In genomic region chr7:144572234-144572633, GRCm38 (mm10) we compare ENCODE assay signal across 22 mouse cellular contexts. TPM values are rescaled to one million over a fixed set of nuclear protein-coding genes. Genes with fewer than 3 reads are reported as not detected.
DNase-seq lines count a peak whose midpoint lies in the region; ATAC-seq lines count a peak whose summit lies in the region.
"Had no signal": no experiment of that assay in that cellular context is flagged by ENCODE, and none has a peak within 500 bp of the region (broad histone marks: within the 10 kb centered on the region; RNA-seq: fewer than 3 reads in every experiment).

No protein-coding gene starts in this region.

- no peak overlapping the region for H3K4me3 ChIP-seq in kidney, embryonic 14.5 days (ENCODE audit: low read length)
- H3K4me3 ChIP-seq in kidney, embryonic 15.5 days (replicated peaks) = no peak overlapping the region
- H3K4me3 ChIP-seq: embryonic facial prominence, embryonic 12.5 days; forebrain, embryonic 15.5 days; heart, embryonic 10.5 days; hindbrain, embryonic 12.5 days had no signal

- WGBS in kidney, embryonic 14.5 days = 73% methylated on average over 5 of the region's 5 CpGs
- 68% methylated on average over 5 of the region's 5 CpGs for WGBS in kidney, embryonic 15.5 days

- H3K27ac ChIP-seq in kidney, embryonic 14.5 days (ENCODE audit: low read depth, low read length) = no peak overlapping the region
- peak overlapping the region; percentile 54; the same call in 1 of the 2 replicates for H3K27ac ChIP-seq in kidney, embryonic 15.5 days
- H3K27ac ChIP-seq: embryonic facial prominence, embryonic 12.5 days; forebrain, embryonic 15.5 days; heart, embryonic 10.5 days; hindbrain, embryonic 12.5 days had no signal

- no peaks in the 10 kb centered on the region for H3K27me3 ChIP-seq in kidney, embryonic 14.5 days (ENCODE audit: control insufficient read depth, insufficient read depth, low read length)
- H3K27me3 ChIP-seq in kidney, embryonic 15.5 days = no peaks in the 10 kb centered on the region
- H3K27me3 ChIP-seq: embryonic facial prominence, embryonic 12.5 days; forebrain, embryonic 15.5 days; hindbrain, embryonic 12.5 days had no signal

- no peak for ATAC-seq in kidney, embryonic 14.5 days (ENCODE audit: low FRiP score, low TSS enrichment)
- 0 out of 2 replicates have a peak, but pooled peaks have one; percentile 67 for ATAC-seq in kidney, embryonic 15.5 days (replicated peaks; ENCODE audit: low FRiP score)
- ATAC-seq: CD4-positive, CD25-positive, alpha-beta regulatory T cell, adult 4 months; forebrain, embryonic 15.5 days had no signal

- no peaks in the 10 kb centered on the region for H3K36me3 ChIP-seq in kidney, embryonic 14.5 days (ENCODE audit: control insufficient read depth, insufficient read depth, low read length)
- H3K36me3 ChIP-seq in kidney, embryonic 15.5 days = no peaks in the 10 kb centered on the region
- H3K36me3 ChIP-seq: embryonic facial prominence, embryonic 12.5 days; forebrain, embryonic 15.5 days; heart, embryonic 10.5 days; hindbrain, embryonic 12.5 days had no signal

- no peaks in the 10 kb centered on the region for H3K4me1 ChIP-seq in kidney, embryonic 14.5 days (ENCODE audit: control insufficient read depth, insufficient read depth, low read length)
- no peaks in the 10 kb centered on the region for H3K4me1 ChIP-seq in kidney, embryonic 15.5 days
- H3K4me1 ChIP-seq: embryonic facial prominence, embryonic 12.5 days; forebrain, embryonic 15.5 days; heart, embryonic 10.5 days; hindbrain, embryonic 12.5 days had no signal

- no peak overlapping the region for H3K9ac ChIP-seq in kidney, embryonic 14.5 days (ENCODE audit: low read depth, low read length)
- H3K9ac ChIP-seq in kidney, embryonic 15.5 days = no peak overlapping the region
- H3K9ac ChIP-seq: embryonic facial prominence, embryonic 12.5 days; forebrain, embryonic 15.5 days; hindbrain, embryonic 12.5 days had no signal

- peak; percentile 88 for DNase-seq in kidney, adult 11 months
- peak; percentile 59 for DNase-seq in kidney, postnatal 14 days
- DNase-seq in heart, adult 9 months (ENCODE audit: low spot score in 2 of 2) = no peak
- no peak for DNase-seq in cerebellum, adult 9-11 months
- DNase-seq in left cerebral cortex, postnatal 14 days (ENCODE audit: low spot score in 2 of 2) = no peak
- DNase-seq: adrenal gland, postnatal 10 days; B cell, adult 2 months; cerebellum, adult 11 months; cerebellum, adult 8-10 months; cerebellum, postnatal 25 days; gastrocnemius, postnatal 36 days; heart, adult 11 months; heart, postnatal 10 days; heart, postnatal 4 days had no signal

- intact Hi-C loops in left cerebral cortex, postnatal 14 days (cut with DNase I) = no loop called here

- no peaks in the 10 kb centered on the region for H3K9me3 ChIP-seq in kidney, embryonic 14.5 days (ENCODE audit: control insufficient read depth, low read length)
- no peaks in the 10 kb centered on the region for H3K9me3 ChIP-seq in kidney, embryonic 15.5 days (replicated peaks)
- H3K9me3 ChIP-seq: embryonic facial prominence, embryonic 12.5 days; forebrain, embryonic 15.5 days; G1E; heart, embryonic 10.5 days; hindbrain, embryonic 12.5 days had no signal

- H3K4me2 ChIP-seq in kidney, embryonic 14.5 days (replicated peaks; ENCODE audit: low read depth, low read length) = no peak overlapping the region
- H3K4me2 ChIP-seq in kidney, embryonic 15.5 days = no peak overlapping the region
- H3K4me2 ChIP-seq: embryonic facial prominence, embryonic 12.5 days; forebrain, embryonic 15.5 days; hindbrain, embryonic 12.5 days had no signal

RNA-seq across cellular contexts. Expression of gene Fadd, which starts 10.0 kb away (rescaled TPM):
- 10.9 and 15.2 TPM in 2 replicates for polyA plus RNA-seq in kidney, embryonic 14.5 days (2014; fragmentation: Nextera tagmentation; extraction: Ambion mirVana)
- 12.7 and 13.7 TPM in 2 replicates for polyA plus RNA-seq in kidney, embryonic 15.5 days (2015; fragmentation: Nextera tagmentation; extraction: Ambion mirVana)
- total RNA-seq in left cerebral cortex, postnatal 14 days (2021) = 1 to 10 TPM; 2.0 to 2.3 TPM

RNA-seq across cellular contexts. Expression of gene Ppfia1, which starts 18.7 kb away (rescaled TPM):
- 31.1 and 51.5 TPM in 2 replicates for polyA plus RNA-seq in kidney, embryonic 14.5 days (2014; fragmentation: Nextera tagmentation; extraction: Ambion mirVana)
- polyA plus RNA-seq in kidney, embryonic 15.5 days (2015; fragmentation: Nextera tagmentation; extraction: Ambion mirVana) = 39.2 and 42.1 TPM in 2 replicates
- total RNA-seq in left cerebral cortex, postnatal 14 days (2021) = 10 to 100 TPM; 33.0 to 34.6 TPM

Comparison
In these comparisons a context has a peak if more than half of its experiments do, and no peak if none do; other contexts are left out.
1. DNase-seq: peak in kidney, adult 11 months (single experiment) and kidney, postnatal 14 days (single experiment); none in heart, adult 9 months (0 of 2), cerebellum, adult 9-11 months (single experiment) and left cerebral cortex, postnatal 14 days (0 of 2).